12 mouse cellular contexts compared by ENCODE assay signal in the genomic region with DNA sequence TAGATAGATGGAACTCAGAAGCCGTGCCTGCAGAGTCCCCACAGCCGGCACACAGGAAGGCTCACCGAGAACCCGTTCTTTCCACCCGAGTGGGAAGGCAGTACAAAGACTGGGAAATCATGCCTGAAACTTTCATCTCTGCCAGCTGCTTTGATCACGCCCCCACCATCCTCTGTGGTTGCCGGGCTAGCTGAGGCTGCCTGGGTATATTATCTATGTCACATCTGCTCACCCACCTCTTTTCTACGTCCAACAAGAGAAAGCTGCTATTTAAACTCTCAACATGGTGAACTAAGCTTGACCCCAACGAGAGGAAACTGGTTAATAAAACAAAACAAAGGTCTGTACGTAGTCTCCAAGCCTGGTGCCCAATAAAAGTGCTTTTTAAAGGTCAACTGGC. TPM values are rescaled to one million over a fixed set of nuclear protein-coding genes. Genes with fewer than 3 reads are reported as not detected.
DNase-seq lines count a peak whose midpoint lies in the region; ATAC-seq lines count a peak whose summit lies in the region.
"Had no signal": no experiment of that assay in that cellular context is flagged by ENCODE, and none has a peak within 500 bp of the region (broad histone marks: within the 10 kb centered on the region; RNA-seq: fewer than 3 reads in every experiment).

No protein-coding gene starts in this region.

- H3K27ac ChIP-seq in lung, embryonic 15.5 days = peak overlapping the region; percentile 13; the same call in 1 of the 2 replicates
- H3K27ac ChIP-seq in heart, embryonic 10.5 days = no peak overlapping the region
- H3K27ac ChIP-seq: embryonic facial prominence, embryonic 12.5 days; heart, embryonic 15.5 days; liver, embryonic 14.5 days; midbrain, embryonic 12.5 days had no signal

- H3K9me3 ChIP-seq in lung, embryonic 15.5 days = no peaks in the 10 kb centered on the region
- H3K9me3 ChIP-seq in heart, embryonic 10.5 days = no peaks in the 10 kb centered on the region
- H3K9me3 ChIP-seq: embryonic facial prominence, embryonic 12.5 days; heart, embryonic 15.5 days; midbrain, embryonic 12.5 days had no signal

- 37% methylated on average over 10 of the region's 10 CpGs for WGBS in lung, embryonic 15.5 days
- 69% methylated on average over 10 of the region's 10 CpGs for WGBS in heart, embryonic 10.5 days

- no peak overlapping the region for H3K4me2 ChIP-seq in lung, embryonic 15.5 days
- H3K4me2 ChIP-seq: embryonic facial prominence, embryonic 12.5 days; heart, embryonic 15.5 days; midbrain, embryonic 12.5 days had no signal

- ATAC-seq in lung, embryonic 15.5 days (ENCODE audit: borderline replicate concordance, extremely low read depth, low FRiP score, low TSS enrichment) = no peak

- peaks cover 10% of the 10 kb centered on the region; the same call in 1 of the 2 replicates for H3K4me1 ChIP-seq in lung, embryonic 15.5 days
- H3K4me1 ChIP-seq in heart, embryonic 10.5 days = peaks cover 5% of the 10 kb centered on the region; the same call in 1 of the 2 replicates
- H3K4me1 ChIP-seq: embryonic facial prominence, embryonic 12.5 days; midbrain, embryonic 12.5 days had no signal

- no peak overlapping the region for H3K4me3 ChIP-seq in lung, embryonic 15.5 days
- H3K4me3 ChIP-seq in heart, embryonic 10.5 days = no peak overlapping the region
- H3K4me3 ChIP-seq: embryonic facial prominence, embryonic 12.5 days; heart, embryonic 15.5 days; midbrain, embryonic 12.5 days had no signal

- H3K9ac ChIP-seq in lung, embryonic 15.5 days = no peak overlapping the region
- H3K9ac ChIP-seq: embryonic facial prominence, embryonic 12.5 days; heart, embryonic 15.5 days; liver, embryonic 14.5 days; midbrain, embryonic 12.5 days had no signal

- no peaks in the 10 kb centered on the region for H3K27me3 ChIP-seq in lung, embryonic 15.5 days
- H3K27me3 ChIP-seq in heart, embryonic 10.5 days (ENCODE audit: insufficient read depth, poor library complexity, severe bottlenecking) = no peaks in the 10 kb centered on the region
- H3K27me3 ChIP-seq: embryonic facial prominence, embryonic 12.5 days; heart, embryonic 15.5 days; midbrain, embryonic 12.5 days had no signal

- H3K36me3 ChIP-seq in lung, embryonic 15.5 days = peaks cover 34% of the 10 kb centered on the region
- peaks cover 80% of the 10 kb centered on the region for H3K36me3 ChIP-seq in heart, embryonic 10.5 days

- DNase-seq in lung, postnatal 25 days (ENCODE audit: low spot score) = no peak
- peak; percentile 41 for DNase-seq in Muller cell, postnatal 12 days (ENCODE audit: inconsistent ontology term)
- DNase-seq in induced T-regulatory cell, adult 2 months (ENCODE audit: low read depth) = peak; percentile 53
- DNase-seq in thymus, postnatal 0 days (ENCODE audit: low spot score) = peak; percentile 75
- no peak for DNase-seq in heart, embryonic 10.5 days (ENCODE audit: low spot score)
- no peak for DNase-seq in heart, adult 18-20 months
- DNase-seq: cerebellum, adult 9-10 months had no signal

RNA-seq across cellular contexts. Expression of a gene that starts 52.1 kb away (rescaled TPM):
- polyA plus RNA-seq in lung, embryonic 15.5 days (2015; fragmentation: Nextera tagmentation; extraction: Ambion mirVana) = 24.0 and 25.6 TPM in 2 replicates
- polyA plus RNA-seq in thymus, postnatal 0 days (2015; fragmentation: Nextera tagmentation; extraction: Ambion mirVana) = 19.5 and 22.2 TPM in 2 replicates
- polyA plus RNA-seq in heart, embryonic 10.5 days (2016; fragmentation: Nextera tagmentation; extraction: Ambion mirVana) = 20.0 and 31.0 TPM in 2 replicates
- total RNA-seq in heart, adult 18-20 months (2021) = 10 to 100 TPM; 33.6 to 40.2 TPM

Comparison
In these comparisons a context has a peak if more than half of its experiments do, and no peak if none do; other contexts are left out.
1. DNase-seq: peak in Muller cell, postnatal 12 days (single experiment), induced T-regulatory cell, adult 2 months (single experiment) and thymus, postnatal 0 days (single experiment); none in lung, postnatal 25 days (single experiment), heart, embryonic 10.5 days (single experiment) and heart, adult 18-20 months (0 of 2).